Mouse (Mus musculus): ENCODE measurements around the gene Slx4ip. TPM values are rescaled to one million over a fixed set of nuclear protein-coding genes. Genes with fewer than 3 reads are reported as not detected.

Slx4ip gene
- total and polyA plus RNA-seq, 3 experiments = 1.3 to 2.5 TPM; not detected in 1

DNA sequence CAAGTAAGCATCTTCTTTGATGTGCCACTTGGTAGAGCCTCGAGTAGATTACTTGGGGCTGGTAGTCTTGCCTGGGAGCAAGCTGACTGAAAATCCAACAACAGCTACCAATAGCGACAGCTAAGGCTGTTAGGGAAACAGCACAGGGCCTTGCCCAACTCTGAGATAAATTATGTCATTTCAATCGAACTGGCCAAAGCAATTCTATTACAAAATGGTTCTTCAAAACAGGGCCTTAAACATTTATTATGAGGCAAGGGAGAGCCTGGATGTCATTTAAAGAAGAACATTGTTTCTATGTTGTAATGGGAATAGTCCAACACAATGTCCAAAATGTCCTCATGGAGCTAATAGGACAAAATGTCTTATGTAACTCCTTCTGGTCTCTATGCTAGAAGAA lies 40.7 kb upstream of the Slx4ip start:
- no peak for DNase-seq (ENCODE audit: low read depth, low spot score)
- Histone ChIP-seq H3K79me2 (ENCODE audit: control insufficient read depth, insufficient read depth, low read length, poor library complexity) (no peaks in the 10 kb centered on the region), H3K27ac (ENCODE audit: control insufficient read depth, low read depth, low read length) (no peak overlapping the region), H3K9me3 (replicated peaks; ENCODE audit: insufficient read depth, low read length) (no peaks in the 10 kb centered on the region), H3K27me3 (ENCODE audit: control insufficient read depth in 1 of 2, insufficient read depth in 2 of 2, low read length in 2 of 2) (no peaks in the 10 kb centered on the region), H3K9ac (ENCODE audit: control insufficient read depth, low read depth, low read length, poor library complexity, severe bottlenecking) (no peak overlapping the region), H3K4me3 (ENCODE audit: control insufficient read depth in 1 of 2, insufficient read depth in 1 of 2, low read depth in 2 of 2, low read length in 2 of 2) (no peak overlapping the region), H3K36me3 (ENCODE audit: control insufficient read depth in 1 of 2, insufficient read depth in 2 of 2, low read length in 2 of 2) (no peaks in the 10 kb centered on the region), H3K4me1 (ENCODE audit: control insufficient read depth in 1 of 2, insufficient read depth in 2 of 2, low read length in 2 of 2) (no peaks in the 10 kb centered on the region)
- no peak for TF ChIP-seq MEF2A (IDR thresholded peaks at IDR 0.05; ENCODE audit: extremely low read depth, insufficient replicate concordance, low read depth, low read length, poor library complexity, severe bottlenecking)
- no peak for TF ChIP-seq ZNF384 (IDR thresholded peaks at IDR 0.05; ENCODE audit: low read depth, low read length)
- no peak for TF ChIP-seq MYB (IDR thresholded peaks at IDR 0.05; ENCODE audit: low read depth, low read length)
- no peak for TF ChIP-seq MAZ (IDR thresholded peaks at IDR 0.05; ENCODE audit: low read depth, low read length)

DNA sequence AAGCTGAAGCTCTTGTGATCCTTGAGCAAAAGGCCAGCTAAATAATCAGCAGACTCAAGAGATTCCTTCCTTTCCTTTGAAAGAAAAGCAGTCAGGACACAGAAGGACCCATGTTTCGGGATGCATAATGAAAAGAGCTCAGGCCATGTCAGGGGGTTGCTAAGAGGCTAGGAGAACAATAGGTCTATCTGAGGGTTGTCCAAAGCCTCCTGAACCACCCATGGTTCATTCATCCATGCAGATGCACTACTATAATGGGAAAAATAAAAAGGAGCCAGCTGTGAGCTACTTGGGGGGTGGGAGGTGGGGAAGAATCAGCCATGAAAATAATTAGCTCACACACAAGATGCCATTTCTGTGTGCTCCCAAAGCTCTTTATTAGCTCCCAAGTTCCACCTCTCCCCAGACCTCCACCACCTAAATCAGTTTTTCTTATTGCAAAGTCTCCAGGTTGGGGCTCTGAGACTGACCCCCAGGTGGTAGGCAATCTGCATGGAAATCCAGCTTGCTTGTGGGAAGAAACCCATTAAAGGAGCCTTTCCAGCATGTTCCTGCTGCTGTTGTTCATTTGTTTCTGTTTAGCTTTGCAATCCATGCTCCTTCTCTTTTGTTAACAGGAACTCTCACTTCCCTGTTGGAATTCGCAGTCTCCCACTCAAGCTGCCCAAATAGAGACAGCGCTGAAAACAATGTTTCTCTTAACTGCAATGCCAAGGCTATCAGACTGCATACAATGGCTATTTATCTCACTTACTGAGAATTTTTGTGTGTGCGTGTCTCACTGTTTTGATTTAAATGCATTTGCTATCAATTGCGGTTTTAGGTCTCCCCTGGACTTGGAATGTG lies 36.3 kb upstream of the Slx4ip start:
- no peak for DNase-seq (ENCODE audit: low read depth, low spot score)
- no peak overlapping the region for H3K4me3 ChIP-seq (ENCODE audit: control insufficient read depth in 1 of 2, insufficient read depth in 1 of 2, low read depth in 2 of 2, low read length in 2 of 2)
- TF ChIP-seq BHLHE40 (IDR thresholded peaks at IDR 0.05; ENCODE audit: borderline replicate concordance, low read depth, low read length) (no peak), RCOR1 (IDR thresholded peaks at IDR 0.05; ENCODE audit: low read depth, low read length) (no peak), E2F4 (IDR thresholded peaks at IDR 0.05; ENCODE audit: borderline replicate concordance, low read depth, low read length) (no peak), TCF12 (IDR thresholded peaks at IDR 0.05; ENCODE audit: low read depth, low read length) (no peak), ETS1 (IDR thresholded peaks at IDR 0.05; ENCODE audit: low read depth, low read length) (no peak), SIN3A (IDR thresholded peaks at IDR 0.05; ENCODE audit: low read length) (no peak), USF2 (IDR thresholded peaks at IDR 0.05; ENCODE audit: borderline replicate concordance in 1 of 2, insufficient read depth in 1 of 2, low read depth in 1 of 2, low read length in 2 of 2) (no peak), KAT2A (conservative IDR thresholded peaks at IDR 0.05; ENCODE audit: low read depth, low read length) (no peak), CHD1 (IDR thresholded peaks at IDR 0.05; ENCODE audit: low read depth, low read length) (no peak), USF1 (IDR thresholded peaks at IDR 0.05; ENCODE audit: low read depth, low read length) (no peak), MAX (IDR thresholded peaks at IDR 0.05; ENCODE audit: low read length) (no peak), POLR2AphosphoS2 (IDR thresholded peaks at IDR 0.05; ENCODE audit: low read length) (no peak), TAL1 (IDR thresholded peaks at IDR 0.05; ENCODE audit: low read length) (no peak), JUND (IDR thresholded peaks at IDR 0.05; ENCODE audit: low read depth, low read length) (no peak)
- H3K4me1 ChIP-seq (ENCODE audit: control insufficient read depth in 1 of 2, insufficient read depth in 2 of 2, low read length in 2 of 2) = no peaks in the 10 kb centered on the region
- no peaks in the 10 kb centered on the region for H3K9me3 ChIP-seq (replicated peaks; ENCODE audit: insufficient read depth, low read length)
- H3K27ac ChIP-seq (ENCODE audit: control insufficient read depth, low read depth, low read length) = no peak overlapping the region
- H3K79me2 ChIP-seq (ENCODE audit: control insufficient read depth, insufficient read depth, low read length, poor library complexity) = no peaks in the 10 kb centered on the region
- H3K36me3 ChIP-seq (ENCODE audit: control insufficient read depth in 1 of 2, insufficient read depth in 2 of 2, low read length in 2 of 2) = no peaks in the 10 kb centered on the region
- H3K9ac ChIP-seq (ENCODE audit: control insufficient read depth, low read depth, low read length, poor library complexity, severe bottlenecking) = no peak overlapping the region
- H3K27me3 ChIP-seq (ENCODE audit: control insufficient read depth in 1 of 2, insufficient read depth in 2 of 2, low read length in 2 of 2) = no peaks in the 10 kb centered on the region

Measured in MEL (cell line).